Mouse (Mus musculus) thymus, adult 2 months (tissue): ENCODE measurements around the gene Slco6d1.
"Not testable (repeated sequence)": the region's sequence is repeated elsewhere in the genome, so short reads cannot be mapped to it uniquely, and the experiment has no call there.

Experiments used
- CTCF ChIP-seq: fragments of 200-500 bp; IDR thresholded peaks from 2 replicates; pipeline ENCODE4 v1.5.1; 2012; ENCODE audit warnings: mild to moderate bottlenecking, control low read depth, low read length, moderate library complexity, borderline replicate concordance; ENCODE audit not compliant: control insufficient read depth, poor library complexity, insufficient read depth; ENCODE audit errors: extremely low read depth
- POLR2A ChIP-seq: fragments of 200-500 bp; IDR thresholded peaks from 2 replicates; pipeline ENCODE4 v1.6.1; 2012; ENCODE audit warnings: mild to moderate bottlenecking, low read length, control low read depth, moderate library complexity; ENCODE audit not compliant: control insufficient read depth, poor library complexity, insufficient read depth; ENCODE audit errors: extremely low read depth

GRCm38 (mm10) chr1:98476381-98476780, 55.5 kb downstream of the Slco6d1 start:
- TF ChIP-seq CTCF, POLR2A: not testable (repeated sequence)
